Mouse (Mus musculus) stomach, embryonic 15.5 days (tissue): ENCODE results near the gene Birc6. TPM values are rescaled to one million over a fixed set of nuclear protein-coding genes. Genes with fewer than 3 reads are reported as not detected.
"Not testable (repeated sequence)": the region's sequence is repeated elsewhere in the genome, so short reads cannot be mapped to it uniquely, and the experiment has no call there.

ENCODE experiments used
- ATAC-seq: fragments of 200-750 bp; cut with Nextera tagmentation; 2 replicates; pipeline ENCODE4 v1.8.0; 2017; ENCODE audit warnings: low read depth, moderate number of reproducible peaks, moderate TSS enrichment; ENCODE audit not compliant: insufficient read depth, low FRiP score
- H3K27ac ChIP-seq: fragments of 300-500 bp; sonication (generic); 2 replicates; pipeline ENCODE4 v1.5.1; 2015; ENCODE audit warnings: mild to moderate bottlenecking, inconsistent platforms
- H3K27me3 ChIP-seq: fragments of 300-500 bp; sonication (generic); replicated peaks from 2 replicates; pipeline ENCODE4 v1.6.1; 2015; ENCODE audit warnings: inconsistent platforms
- H3K36me3 ChIP-seq: fragments of 300-500 bp; sonication (generic); 2 replicates; pipeline ENCODE4 v1.6.1; 2015; ENCODE audit warnings: inconsistent platforms
- H3K4me1 ChIP-seq: fragments of 300-500 bp; sonication (generic); 2 replicates; pipeline ENCODE4 v1.6.1; 2015; ENCODE audit warnings: inconsistent platforms
- H3K4me2 ChIP-seq: fragments of 300-500 bp; sonication (generic); 2 replicates; pipeline ENCODE4 v1.6.1; 2015; ENCODE audit warnings: mild to moderate bottlenecking, inconsistent platforms
- H3K4me3 ChIP-seq: fragments of 300-500 bp; sonication (generic); replicated peaks from 2 replicates; pipeline ENCODE4 v1.5.1; 2015; ENCODE audit warnings: inconsistent platforms
- H3K9ac ChIP-seq: fragments of 300-500 bp; sonication (generic); 2 replicates; pipeline ENCODE4 v1.6.1; 2015; ENCODE audit warnings: inconsistent platforms
- H3K9me3 ChIP-seq: fragments of 300-500 bp; sonication (generic); 2 replicates; pipeline ENCODE4 v1.6.1; 2016; ENCODE audit warnings: inconsistent platforms
- WGBS: fragments of 180-500 bp; shearing (Covaris S2); methylation state at CpG from one replicate; pipeline ENCODE4 v1.1.7; 2015; 5-methylcytosine and 5-hydroxymethylcytosine counted together
- polyA plus RNA-seq: library from polyadenylated mRNA; unstranded; fragments of >200 nt; fragmentation: Nextera tagmentation; extraction: Ambion mirVana; gene quantifications from 2 replicates; pipeline ENCODE4 v1.2.1, GENCODE M21; 2015

Gene Birc6
- polyA plus RNA-seq, 1 experiment from 2014 or later, result 81.8 TPM

DNA sequence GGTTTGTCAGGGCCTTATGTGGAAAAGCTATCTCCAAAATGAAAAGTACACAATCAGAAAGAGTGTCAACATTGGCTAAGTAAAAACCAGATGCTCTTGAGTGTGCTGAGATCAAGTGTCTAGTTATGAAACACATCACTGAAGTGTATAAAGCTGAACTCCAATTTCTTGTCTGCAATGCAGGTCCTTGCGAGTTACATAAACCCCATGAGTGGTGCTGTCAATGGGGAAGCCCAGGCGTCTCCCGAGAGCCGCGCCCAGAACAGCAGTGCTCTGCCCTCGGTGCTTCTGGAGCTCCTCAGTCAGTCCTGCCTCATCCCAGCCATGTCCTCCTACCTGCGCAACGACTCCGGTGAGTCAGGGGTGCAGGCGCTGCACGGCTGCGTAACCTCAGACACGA lies 141.9 kb downstream of the Birc6 start:
- Histone ChIP-seq H3K4me3 (no peak overlapping the region), H3K27ac (no peak overlapping the region), H3K4me1 (no peaks in the 10 kb centered on the region), H3K36me3 (peaks cover 23% of the 10 kb centered on the region), H3K9ac (no peak overlapping the region), H3K9me3 (no peaks in the 10 kb centered on the region), H3K4me2 (no peak overlapping the region), H3K27me3 (no peaks in the 10 kb centered on the region)
- no peak for ATAC-seq
- WGBS, result 90% methylated on average over 13 of the region's 13 CpGs

DNA sequence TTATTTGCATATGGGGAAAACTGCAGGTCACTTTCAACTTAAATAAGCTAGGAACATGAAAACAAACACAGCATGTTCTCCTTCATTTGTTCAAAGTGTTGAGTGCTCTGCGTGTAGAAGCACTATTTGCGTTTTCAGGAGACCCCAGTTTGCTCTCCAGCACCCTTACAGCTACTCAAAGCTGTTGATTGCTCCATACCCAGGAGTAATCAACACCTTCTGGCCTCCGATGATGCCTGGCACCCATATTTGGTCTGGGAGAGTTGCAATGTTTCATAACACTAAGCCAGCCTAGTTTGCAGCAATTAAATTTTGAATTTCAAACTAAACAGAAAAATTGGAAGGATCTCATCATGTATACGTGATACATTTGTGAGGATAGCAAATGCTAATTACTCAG lies 144.4 kb downstream of the Birc6 start:
- Histone ChIP-seq H3K4me2 (no peak overlapping the region), H3K27ac (no peak overlapping the region), H3K36me3 (peaks cover 25% of the 10 kb centered on the region), H3K4me3 (no peak overlapping the region), H3K9me3 (no peaks in the 10 kb centered on the region), H3K9ac (no peak overlapping the region), H3K4me1 (no peaks in the 10 kb centered on the region), H3K27me3 (no peaks in the 10 kb centered on the region)
- no peak for ATAC-seq
- WGBS, result 85% methylated on average over 4 of the region's 4 CpGs

DNA sequence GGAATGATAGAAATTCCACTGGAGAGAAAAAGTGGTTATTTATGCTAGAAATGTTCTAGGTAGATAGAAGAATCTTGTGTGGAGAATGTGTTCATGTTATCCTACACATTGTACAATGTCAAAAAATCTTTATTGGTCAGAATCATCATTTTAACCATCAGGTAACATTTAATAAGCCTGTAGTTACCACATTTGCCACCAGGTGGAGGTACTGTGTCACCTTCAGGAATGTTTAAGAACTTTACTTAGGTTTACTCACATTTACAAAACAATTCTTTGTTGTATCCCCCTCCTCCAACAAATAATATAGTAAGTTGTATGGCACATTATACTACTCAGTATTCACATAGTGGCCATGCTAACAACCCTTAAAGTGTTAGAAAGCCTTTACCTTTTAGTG lies 145.2 kb downstream of the Birc6 start:
- H3K4me3 ChIP-seq, result no peak overlapping the region
- H3K9ac ChIP-seq, result no peak overlapping the region
- H3K9me3 ChIP-seq, result no peaks in the 10 kb centered on the region
- H3K27ac ChIP-seq, result no peak overlapping the region
- H3K27me3 ChIP-seq, result no peaks in the 10 kb centered on the region
- H3K4me2 ChIP-seq, result no peak overlapping the region
- peaks cover 30% of the 10 kb centered on the region for H3K36me3 ChIP-seq
- no peak for ATAC-seq
- no peaks in the 10 kb centered on the region for H3K4me1 ChIP-seq

- H3K4me2 ChIP-seq, result no peak overlapping the region
- H3K36me3 ChIP-seq, result peaks cover 23% of the 10 kb centered on the region
- no peaks in the 10 kb centered on the region for H3K27me3 ChIP-seq
- 90% methylated on average over 8 of the region's 8 CpGs for WGBS
- no peaks in the 10 kb centered on the region for H3K9me3 ChIP-seq
- no peak overlapping the region for H3K27ac ChIP-seq
- no peaks in the 10 kb centered on the region for H3K4me1 ChIP-seq
- no peak overlapping the region for H3K9ac ChIP-seq
- no peak for ATAC-seq
- no peak overlapping the region for H3K4me3 ChIP-seq
These were observed 150.0 kb downstream of the Birc6 start for GRCm38 (mm10) chr17:74678061-74678460.

GRCm38 (mm10) chr17:74684927-74685326 lies 156.8 kb downstream of the Birc6 start:
- H3K27ac ChIP-seq, result no peak overlapping the region
- no peak overlapping the region for H3K9ac ChIP-seq
- H3K4me2 ChIP-seq, result no peak overlapping the region
- peaks cover 12% of the 10 kb centered on the region; the same call in 1 of the 2 replicates for H3K36me3 ChIP-seq
- H3K4me3 ChIP-seq, result no peak overlapping the region
- WGBS, result 69% methylated on average over 3 of the region's 3 CpGs
- no peaks in the 10 kb centered on the region for H3K27me3 ChIP-seq
- ATAC-seq, result no peak
- no peaks in the 10 kb centered on the region for H3K9me3 ChIP-seq
- no peaks in the 10 kb centered on the region for H3K4me1 ChIP-seq

- Histone ChIP-seq H3K4me1 (no peaks in the 10 kb centered on the region), H3K27ac (no peak overlapping the region), H3K9ac (no peak overlapping the region), H3K36me3 (peaks cover 31% of the 10 kb centered on the region), H3K27me3 (no peaks in the 10 kb centered on the region), H3K9me3 (no peaks in the 10 kb centered on the region), H3K4me3 (no peak overlapping the region), H3K4me2 (no peak overlapping the region)
- WGBS, result 83% methylated on average over 2 of the region's 2 CpGs
- no peak for ATAC-seq
These were observed 160.5 kb downstream of the Birc6 start for GRCm38 (mm10) chr17:74688555-74688954.

DNA sequence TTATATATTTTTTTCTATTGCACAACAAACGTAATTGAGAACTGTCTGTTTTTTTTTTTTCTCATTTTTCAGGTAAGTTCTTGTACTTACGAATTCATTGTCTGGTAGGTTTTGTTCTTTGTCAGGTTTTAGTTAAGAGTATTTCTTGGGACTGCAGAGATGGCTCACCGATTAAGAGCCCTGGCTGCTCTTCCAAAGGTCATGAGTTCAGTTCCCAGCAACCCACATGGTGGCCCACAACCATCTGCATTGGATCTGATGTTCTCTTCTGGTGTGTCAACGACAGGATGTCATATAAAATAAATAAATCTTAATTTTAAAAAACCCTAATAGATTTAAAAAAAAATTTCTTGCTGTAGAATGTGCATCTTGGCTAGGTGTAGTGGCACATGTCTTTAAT lies 161.3 kb downstream of the Birc6 start:
- Histone ChIP-seq H3K27me3 (no peaks in the 10 kb centered on the region), H3K36me3 (peaks cover 31% of the 10 kb centered on the region), H3K4me3 (no peak overlapping the region), H3K9ac (no peak overlapping the region), H3K27ac (no peak overlapping the region), H3K4me2 (no peak overlapping the region), H3K9me3 (no peaks in the 10 kb centered on the region), H3K4me1 (no peaks in the 10 kb centered on the region)
- 91% methylated on average over 4 of the region's 4 CpGs for WGBS
- ATAC-seq, result no peak

DNA sequence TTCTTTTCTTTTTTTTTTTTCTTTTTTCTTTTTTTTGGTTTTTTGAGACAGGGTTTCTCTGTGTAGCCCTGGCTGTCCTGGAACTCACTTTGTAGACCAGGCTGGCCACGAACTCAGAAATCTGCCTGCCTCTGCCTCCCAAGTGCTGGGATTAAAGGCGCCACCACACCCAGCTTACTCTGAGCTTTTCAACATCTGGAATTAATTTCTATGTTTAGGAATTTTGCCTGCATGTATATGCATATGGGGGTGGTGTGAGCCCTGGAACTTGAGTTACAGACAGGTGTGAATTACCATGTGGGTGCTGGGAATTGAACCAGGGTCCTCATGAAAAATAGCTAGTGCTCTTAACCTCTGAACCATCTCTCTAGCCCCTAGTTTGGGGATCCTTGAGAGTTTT lies 173.6 kb downstream of the Birc6 start:
- WGBS, result 90% methylated on average over 2 of the region's 2 CpGs
- H3K9me3 ChIP-seq, H3K4me2 ChIP-seq, H3K27me3 ChIP-seq, H3K27ac ChIP-seq, H3K9ac ChIP-seq, H3K4me1 ChIP-seq, H3K4me3 ChIP-seq, ATAC-seq: not testable (repeated sequence)
- H3K36me3 ChIP-seq, result peaks cover 36% of the 10 kb centered on the region

DNA sequence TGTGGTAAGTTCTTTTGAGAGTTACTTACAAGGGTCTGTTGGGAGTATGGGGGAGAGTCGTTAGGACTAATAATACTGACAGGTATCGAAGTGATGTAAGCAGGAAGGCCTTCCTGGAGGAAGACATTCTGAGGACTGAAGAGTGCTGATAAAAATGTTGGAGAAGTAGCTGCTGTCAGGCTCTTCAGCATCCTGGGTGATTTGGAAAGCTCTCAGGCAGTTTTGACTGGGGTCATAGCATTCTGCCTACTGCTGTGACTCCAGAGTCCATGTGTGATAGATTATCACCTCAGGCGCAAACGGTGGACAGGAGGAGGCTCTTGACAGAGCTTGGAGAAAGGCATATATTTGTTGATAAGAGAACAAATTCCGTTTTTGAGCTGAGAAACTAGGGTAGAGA lies 177.4 kb downstream of the Birc6 start:
- no peaks in the 10 kb centered on the region for H3K9me3 ChIP-seq
- 83% methylated on average over 5 of the region's 5 CpGs for WGBS
- no peak for ATAC-seq

DNA sequence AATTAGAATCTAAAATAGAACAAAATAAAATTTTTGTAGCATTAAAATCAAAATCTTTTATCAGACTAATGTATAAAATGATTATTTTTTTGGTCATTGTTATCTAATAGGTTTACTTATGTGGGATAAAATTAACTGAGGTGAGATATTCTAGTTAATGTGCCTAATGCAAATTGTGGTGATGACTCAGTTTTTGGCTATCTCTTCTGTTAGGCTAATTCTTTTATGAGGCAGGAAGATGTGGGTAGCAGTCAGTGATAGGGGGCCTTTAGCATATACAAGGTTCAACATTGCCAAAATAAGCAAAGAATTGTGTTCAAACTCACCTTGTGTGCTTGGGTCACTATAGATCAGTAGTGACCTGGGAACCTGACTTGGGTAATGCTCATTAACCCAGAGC lies 178.5 kb downstream of the Birc6 start:
- no peak overlapping the region for H3K9ac ChIP-seq

More for the DNA sequence above, 177.4 kb downstream of the Birc6 start:
- no peak overlapping the region for H3K9ac ChIP-seq
- peaks cover 8% of the 10 kb centered on the region; the same call in 1 of the 2 replicates for H3K36me3 ChIP-seq
- H3K27ac ChIP-seq, result no peak overlapping the region
- no peaks in the 10 kb centered on the region for H3K27me3 ChIP-seq
- H3K4me3 ChIP-seq, result no peak overlapping the region
- no peak overlapping the region for H3K4me2 ChIP-seq
- H3K4me1 ChIP-seq, result no peaks in the 10 kb centered on the region

GRCm38 (mm10) chr17:74707637-74708152 lies 179.6 kb downstream of the Birc6 start:
- no peaks in the 10 kb centered on the region for H3K4me1 ChIP-seq
- H3K27me3 ChIP-seq, result no peaks in the 10 kb centered on the region
- H3K36me3 ChIP-seq, result 0 out of 2 replicates have a peak, but pooled peaks cover 3% of the 10 kb centered on the region
- ATAC-seq, result no peak
- no peak overlapping the region for H3K9ac ChIP-seq
- H3K9me3 ChIP-seq, result no peaks in the 10 kb centered on the region
- WGBS, result 80% methylated on average over 7 of the region's 7 CpGs
- no peak overlapping the region for H3K4me2 ChIP-seq
- no peak overlapping the region for H3K27ac ChIP-seq
- no peak overlapping the region for H3K4me3 ChIP-seq

More for the DNA sequence above, 178.5 kb downstream of the Birc6 start:
- H3K36me3 ChIP-seq, result peaks cover 8% of the 10 kb centered on the region; the same call in 1 of the 2 replicates
- H3K27ac ChIP-seq, result no peak overlapping the region
- no peak overlapping the region for H3K4me3 ChIP-seq
- no peaks in the 10 kb centered on the region for H3K9me3 ChIP-seq
- no peak overlapping the region for H3K4me2 ChIP-seq
- no peak for ATAC-seq
- H3K4me1 ChIP-seq, result no peaks in the 10 kb centered on the region
- no peaks in the 10 kb centered on the region for H3K27me3 ChIP-seq

- no peak; the same call in 1 of the 2 replicates for ATAC-seq
- WGBS, result 61% methylated on average over 4 of the region's 4 CpGs
These were observed 182.6 kb downstream of the Birc6 start for GRCm38 (mm10) chr17:74710731-74711130.

DNA sequence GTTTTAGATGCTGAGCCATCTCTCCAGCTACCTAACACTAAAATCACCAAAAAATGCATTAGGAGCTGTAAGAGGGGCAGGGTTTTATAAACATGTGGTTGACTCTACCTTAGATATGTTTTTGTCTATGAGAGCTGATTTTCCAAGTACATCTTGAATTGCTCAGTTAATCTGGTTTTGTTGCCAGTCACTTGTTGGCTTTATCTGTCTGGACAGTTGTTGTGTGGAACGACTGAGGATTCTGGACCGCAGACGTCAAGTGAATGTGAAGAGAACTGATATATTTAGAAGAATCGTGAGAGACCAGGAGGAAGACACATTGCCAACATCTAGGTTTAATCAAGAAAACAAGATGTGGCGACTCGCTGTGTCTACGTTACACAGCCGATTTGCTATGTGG lies 183.5 kb downstream of the Birc6 start:
- Histone ChIP-seq H3K4me1 (no peaks in the 10 kb centered on the region), H3K4me3 (no peak overlapping the region), H3K27ac (no peak overlapping the region), H3K27me3 (no peaks in the 10 kb centered on the region), H3K9me3 (no peaks in the 10 kb centered on the region), H3K4me2 (no peak overlapping the region), H3K9ac (no peak overlapping the region), H3K36me3 (no peaks in the 10 kb centered on the region)
- WGBS, result 85% methylated on average over 8 of the region's 8 CpGs
- ATAC-seq, result no peak

More at GRCm38 (mm10) chr17:74710731-74711130, 182.6 kb downstream of the Birc6 start:
- Histone ChIP-seq H3K4me1 (no peaks in the 10 kb centered on the region), H3K9ac (no peak overlapping the region), H3K27me3 (no peaks in the 10 kb centered on the region), H3K36me3 (no peaks in the 10 kb centered on the region), H3K4me3 (no peak overlapping the region), H3K9me3 (no peaks in the 10 kb centered on the region), H3K27ac (no peak overlapping the region), H3K4me2 (no peak overlapping the region)
